Mouse (Mus musculus) spleen, adult 12 weeks (tissue): Measurements from ENCODE around the gene Zfp882.
"Not testable (repeated sequence)": the region's sequence is repeated elsewhere in the genome, so short reads cannot be mapped to it uniquely, and the experiment has no call there.

Experiments
- DNase-seq: peaks from one replicate; pipeline ENCODE4 v3.0.0; 2022; ENCODE audit warnings: low spot score

Gene Zfp882

GRCm38 (mm10) chr8:71952489-71952888 is 44.1 kb downstream of the Zfp882 start:
- no peak for DNase-seq

GRCm38 (mm10) chr8:71952961-71953700 is 44.7 kb downstream of the Zfp882 start:
- DNase-seq = not testable (repeated sequence)

- DNase-seq = no peak
Observed at GRCm38 (mm10) chr8:71954666-71955065, 46.3 kb downstream of the Zfp882 start.

- DNase-seq = no peak
Observed at GRCm38 (mm10) chr8:71960483-71960882, 52.1 kb downstream of the Zfp882 start.

GRCm38 (mm10) chr8:71961796-71962195 is 53.4 kb downstream of the Zfp882 start:
- DNase-seq = no peak

- DNase-seq = no peak
Observed at GRCm38 (mm10) chr8:71964051-71964450, 55.6 kb downstream of the Zfp882 start.

- no peak for DNase-seq
Observed at GRCm38 (mm10) chr8:71965166-71965565, 56.8 kb downstream of the Zfp882 start.
